Mouse (Mus musculus) left cerebral cortex, adult 8-10 months (tissue): ENCODE measurements around the gene Ifi27. TPM values are rescaled to one million over a fixed set of nuclear protein-coding genes. Genes with fewer than 3 reads are reported as not detected.
A peak's percentile ranks its signal among the peaks of the same experiment; 100 is the strongest.
"Not testable (repeated sequence)": the region's sequence is repeated elsewhere in the genome, so short reads cannot be mapped to it uniquely, and the experiment has no call there.

Source experiments
- DNase-seq, 2 experiments: peaks; one replicate each; pipeline ENCODE4 v3.0.0; 2022; ENCODE audit warnings: low spot score in 2 of 2
- total RNA-seq, 4 experiments: library from RNA; stranded (reverse); gene quantifications; 2 replicates each; pipeline ENCODE4 v1.2.4; 2022

Ifi27 gene
- total RNA-seq = 100 to 1,000 TPM in 2 of 4 experiments, 10 to 100 TPM in 2; 75.6 to 125 (median 90.7) TPM

GRCm38 (mm10) chr12:103433986-103434731 is at the start of gene Ifi27:
TSS of gene Ifi27 (plus strand) at chr12:103434211.
- no peak for DNase-seq

GRCm38 (mm10) chr12:103388505-103389347 is 45.3 kb upstream of the Ifi27 start, which contains the start of gene Otub2:
TSS of gene Otub2 (plus strand) at chr12:103388682.
- peak; percentile 97 for DNase-seq

- DNase-seq = no peak
Measured at GRCm38 (mm10) chr12:103389348-103389727, 44.7 kb upstream of the Ifi27 start.

- no peak for DNase-seq
Measured at GRCm38 (mm10) chr12:103389982-103390381, 44.0 kb upstream of the Ifi27 start.

- DNase-seq = peak in 1 of 2 experiments; percentile 76
Measured at GRCm38 (mm10) chr12:103391098-103391497, 42.9 kb upstream of the Ifi27 start.

- DNase-seq = no peak
Measured at GRCm38 (mm10) chr12:103393528-103393927, 40.5 kb upstream of the Ifi27 start.

- no peak for DNase-seq
Measured at GRCm38 (mm10) chr12:103395486-103396275, 38.3 kb upstream of the Ifi27 start.

- no peak for DNase-seq
Measured at GRCm38 (mm10) chr12:103396751-103397150, 37.3 kb upstream of the Ifi27 start.

GRCm38 (mm10) chr12:103404131-103404530 is 29.9 kb upstream of the Ifi27 start:
- no peak for DNase-seq

GRCm38 (mm10) chr12:103407720-103408119 is 26.3 kb upstream of the Ifi27 start, which contains the start of gene 9330161L09Rik:
TSS of gene 9330161L09Rik (minus strand) at chr12:103407820.
- no peak for DNase-seq

GRCm38 (mm10) chr12:103408144-103408543 is 25.9 kb upstream of the Ifi27 start:
- peak in 1 of 2 experiments; percentile 80 for DNase-seq

- DNase-seq = no peak
Measured at GRCm38 (mm10) chr12:103425016-103425728, 8.8 kb upstream of the Ifi27 start.

- peak; percentile 89 to 99 for DNase-seq
Measured at GRCm38 (mm10) chr12:103425729-103426470, 8.1 kb upstream of the Ifi27 start, which contains the start of gene Ddx24. TSS of gene Ddx24 (minus strand) at chr12:103425830.

GRCm38 (mm10) chr12:103426710-103427109 is 7.3 kb upstream of the Ifi27 start:
- DNase-seq = no peak

- no peak for DNase-seq
Measured at GRCm38 (mm10) chr12:103433430-103433829, 581 bp upstream of the Ifi27 start.

GRCm38 (mm10) chr12:103434861-103435260 is 850 bp downstream of the Ifi27 start:
- DNase-seq = no peak

- DNase-seq = no peak
Measured at GRCm38 (mm10) chr12:103437601-103438000, 3.6 kb downstream of the Ifi27 start.

- no peak for DNase-seq
Measured at GRCm38 (mm10) chr12:103443524-103443923, 9.5 kb downstream of the Ifi27 start, which contains the start of gene Ifi27l2a. TSS of gene Ifi27l2a (minus strand) at chr12:103443680.

GRCm38 (mm10) chr12:103444261-103444660 is 10.2 kb downstream of the Ifi27 start:
- not testable (repeated sequence) for DNase-seq

- DNase-seq = no peak
Measured at GRCm38 (mm10) chr12:103445060-103445459, 11.0 kb downstream of the Ifi27 start.
